Mouse (Mus musculus) C2C12 (cell line): ENCODE measurements around the gene Atxn2.

Experiments used
- CEBPB ChIP-seq: IDR thresholded peaks from one replicate; pipeline ENCODE4 v1.6.1; 2011; ENCODE audit warnings: low read depth, mild to moderate bottlenecking, control low read depth, moderate library complexity
- CTCF ChIP-seq: IDR thresholded peaks from one replicate; pipeline ENCODE4 v1.5.1; 2011; ENCODE audit not compliant: control insufficient read depth, insufficient read depth, insufficient read length
- FOSL1 ChIP-seq: IDR thresholded peaks from one replicate; pipeline ENCODE4 v1.8.0; 2011; ENCODE audit warnings: mild to moderate bottlenecking, low read length; ENCODE audit not compliant: poor library complexity, insufficient read depth, severe bottlenecking
- MAX ChIP-seq: IDR thresholded peaks from one replicate; pipeline ENCODE4 v1.6.1; 2011; ENCODE audit warnings: mild to moderate bottlenecking, control low read depth
- MYOD1 ChIP-seq: IDR thresholded peaks from one replicate; pipeline ENCODE4 v1.6.1; 2011; ENCODE audit warnings: low read depth; ENCODE audit not compliant: control insufficient read depth, insufficient read length
- MYOG ChIP-seq: IDR thresholded peaks from one replicate; pipeline ENCODE4 v1.6.1; 2011; ENCODE audit not compliant: control insufficient read depth, insufficient read length; ENCODE audit errors: extremely low read depth
- USF1 ChIP-seq: IDR thresholded peaks from one replicate; pipeline ENCODE4 v1.6.1; 2011; ENCODE audit warnings: low read depth, mild to moderate bottlenecking, control low read depth, moderate library complexity

DNA sequence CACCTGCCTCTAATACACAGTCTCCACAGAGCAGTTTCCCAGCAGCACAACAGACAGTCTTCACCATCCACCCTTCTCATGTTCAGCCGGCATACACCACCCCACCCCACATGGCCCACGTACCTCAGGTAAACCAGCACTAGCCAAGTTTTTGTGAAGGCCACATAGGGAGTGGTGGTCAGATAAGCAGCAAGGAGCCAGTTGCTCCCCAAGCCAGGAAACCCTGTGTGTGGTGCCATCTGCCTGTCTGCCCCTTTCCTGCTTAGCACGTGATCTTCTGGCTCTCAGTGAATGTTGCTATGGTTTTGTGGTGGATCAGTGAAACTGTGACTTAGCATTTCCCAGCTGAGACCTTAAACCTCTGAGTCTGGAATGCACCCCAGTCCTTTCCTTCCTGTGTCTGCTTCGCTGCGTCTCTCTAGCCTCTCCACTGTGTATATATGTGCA, 100.4 kb downstream of the Atxn2 start:
- TF ChIP-seq CEBPB: no peak
- no peak for TF ChIP-seq CTCF
- no peak for TF ChIP-seq USF1
- TF ChIP-seq MAX: no peak
- TF ChIP-seq FOSL1: no peak
- no peak for TF ChIP-seq MYOG
- TF ChIP-seq MYOD1: no peak
